Mouse (Mus musculus): ENCODE measurements around the gene Rabggtb.
"Not testable (repeated sequence)": the region's sequence is repeated elsewhere in the genome, so short reads cannot be mapped to it uniquely, and the experiment has no call there.

Rabggtb gene

DNA sequence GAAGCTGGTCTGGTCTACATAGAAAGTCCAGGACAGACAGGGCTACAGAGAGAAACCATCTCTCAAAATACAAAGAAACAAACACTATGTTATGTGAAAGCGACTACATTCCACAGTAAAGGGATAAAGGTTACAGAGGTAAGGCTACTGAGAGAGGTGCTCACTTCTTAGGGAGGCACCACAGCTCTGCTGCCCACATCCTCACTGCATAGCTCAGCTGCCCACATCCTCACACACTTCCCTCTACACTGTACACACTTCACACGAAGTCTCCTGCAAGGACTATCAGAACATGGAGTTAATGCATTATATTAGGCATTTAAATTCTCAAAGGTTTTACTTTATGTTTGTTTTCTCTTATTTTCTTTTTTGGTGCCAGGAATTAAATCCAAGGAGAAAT lies 49.0 kb downstream of the Rabggtb start:
- DNase-seq (ENCODE audit: low read depth): no peak

DNA sequence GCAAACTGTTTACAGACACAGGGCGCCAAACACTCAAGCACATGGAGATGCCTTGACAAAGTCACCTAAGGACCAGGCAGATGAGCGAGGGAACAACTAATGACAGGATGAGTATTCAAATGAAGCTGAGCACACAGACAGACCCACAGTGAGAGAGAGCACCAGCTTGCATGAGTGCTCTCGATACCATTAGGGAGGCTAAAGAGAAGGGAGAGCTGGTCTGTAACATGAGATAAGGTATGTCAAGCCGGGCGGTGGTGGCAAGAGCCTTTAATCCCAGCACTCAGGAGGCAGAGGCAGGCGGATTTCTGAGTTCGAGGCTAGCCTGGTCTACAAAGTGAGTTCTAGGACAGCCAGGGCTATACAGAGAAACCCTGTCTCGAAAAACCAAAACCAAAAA lies 52.4 kb downstream of the Rabggtb start:
- DNase-seq (ENCODE audit: low read depth): not testable (repeated sequence)

DNA sequence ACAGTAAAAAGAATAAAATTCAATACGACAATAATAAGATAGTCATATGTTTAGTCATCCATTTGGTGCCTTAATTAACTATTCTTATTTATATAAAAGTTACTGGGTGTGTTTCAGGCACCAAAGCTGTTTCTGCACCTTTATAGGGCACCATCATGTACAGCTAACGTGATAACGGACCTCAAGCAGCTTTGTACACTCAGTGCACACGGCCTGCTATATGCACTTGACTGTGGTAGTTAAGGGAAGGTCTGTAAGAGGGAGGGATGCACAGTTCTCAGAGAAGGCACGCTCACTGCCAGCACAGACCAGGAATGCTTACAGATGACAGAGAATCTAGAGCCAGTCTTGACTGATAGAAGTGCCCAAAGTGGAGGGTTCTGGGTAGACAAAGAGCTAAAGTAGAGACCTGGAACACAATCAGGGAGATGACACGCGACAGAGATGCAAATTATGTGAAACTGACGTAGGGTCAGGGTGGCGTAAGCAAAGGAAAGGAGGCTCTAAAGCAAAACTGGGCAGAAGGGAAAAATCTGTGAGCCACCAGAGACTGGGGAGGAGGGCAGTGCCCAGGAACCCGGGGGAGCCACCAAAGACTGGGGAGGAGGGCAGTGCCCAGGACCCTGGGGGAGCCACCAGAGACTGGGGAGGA lies 54.3 kb downstream of the Rabggtb start:
- no peak for DNase-seq (ENCODE audit: low read depth)
